Mouse (Mus musculus): Measurements from ENCODE around the gene Ly75.

- TF ChIP-seq POLR2A (IDR thresholded peaks at IDR 0.05; ENCODE audit: control insufficient read depth, extremely low read depth, insufficient read depth, low read length, poor library complexity) (no peak), CTCF (IDR thresholded peaks at IDR 0.05; ENCODE audit: borderline replicate concordance, control insufficient read depth, extremely low read depth, insufficient read depth, low read length, poor library complexity) (no peak)
Measured at GRCm38 (mm10) chr2:60256751-60257150, 126.4 kb downstream of the Ly75 start.

Measured in thymus, adult 2 months (tissue).